Mouse (Mus musculus) liver, embryonic 13.5 days (tissue): ENCODE measurements at regions not wholly inside any gene's neighbourhood (a gene's known extent, or its start where the extent isn't known, plus 50 kb on each side); places are given as distances from the start of the nearest gene placed in this dataset.

ENCODE experiments used
- ATAC-seq: fragments of 200-750 bp; cut with Nextera tagmentation; 2 replicates; pipeline ENCODE4 v1.8.0; 2017; ENCODE audit warnings: low read depth, mild to moderate bottlenecking, moderate number of reproducible peaks, moderate library complexity
- DNase-seq: peaks from one replicate; pipeline ENCODE4 v3.0.0; 2022
- H3K27ac ChIP-seq: fragments of 300-500 bp; sonication (generic); 2 replicates; pipeline ENCODE4 v1.5.1; 2015; ENCODE audit warnings: moderate library complexity, mild to moderate bottlenecking, inconsistent platforms
- H3K27me3 ChIP-seq: fragments of 300-500 bp; sonication (generic); 2 replicates; pipeline ENCODE4 v1.6.1; 2015; ENCODE audit warnings: mild to moderate bottlenecking, inconsistent platforms
- H3K36me3 ChIP-seq: fragments of 300-500 bp; sonication (generic); 2 replicates; pipeline ENCODE4 v1.6.1; 2015; ENCODE audit warnings: mild to moderate bottlenecking, inconsistent platforms
- H3K4me1 ChIP-seq: fragments of 300-500 bp; sonication (generic); replicated peaks from 2 replicates; pipeline ENCODE4 v1.6.1; 2015; ENCODE audit warnings: inconsistent platforms
- H3K4me2 ChIP-seq: fragments of 300-500 bp; sonication (generic); 2 replicates; pipeline ENCODE4 v1.6.1; 2015; ENCODE audit warnings: inconsistent platforms, mild to moderate bottlenecking, moderate library complexity
- H3K4me3 ChIP-seq: fragments of 300-500 bp; sonication (generic); replicated peaks from 2 replicates; pipeline ENCODE4 v1.5.1; 2015; ENCODE audit warnings: mild to moderate bottlenecking, inconsistent platforms
- H3K9ac ChIP-seq: fragments of 300-500 bp; sonication (generic); 2 replicates; pipeline ENCODE4 v1.6.1; 2015; ENCODE audit warnings: mild to moderate bottlenecking, inconsistent platforms
- H3K9me3 ChIP-seq: fragments of 300-500 bp; sonication (generic); replicated peaks from 2 replicates; pipeline ENCODE4 v1.6.1; 2016; ENCODE audit warnings: inconsistent platforms
- WGBS: fragments of 180-500 bp; shearing (Covaris S2); methylation state at CpG from one replicate; pipeline ENCODE4 v1.1.7; 2015; ENCODE audit not compliant: insufficient replicate concordance; 5-methylcytosine and 5-hydroxymethylcytosine counted together

GRCm38 (mm10) chr4:8919366-8919984 lies 680.6 kb upstream of the Car8 start:
- ATAC-seq, result no peak
- Histone ChIP-seq H3K4me3 (no peak overlapping the region), H3K4me1 (peaks cover 13% of the 10 kb centered on the region), H3K27ac (no peak overlapping the region), H3K9me3 (no peaks in the 10 kb centered on the region), H3K36me3 (no peaks in the 10 kb centered on the region), H3K4me2 (no peak overlapping the region), H3K9ac (no peak overlapping the region), H3K27me3 (peaks cover 7% of the 10 kb centered on the region)
- 44% methylated on average over 9 of the region's 9 CpGs for WGBS
- no peak for DNase-seq
